Mouse (Mus musculus) CH12F3 (cell line): ENCODE measurements around the gene Btg4.
"Not testable (repeated sequence)": the region's sequence is repeated elsewhere in the genome, so short reads cannot be mapped to it uniquely, and the experiment has no call there.

Experiments used
- in situ Hi-C: fragments of 300-500 bp; cut with MboI; formaldehyde crosslinking; loops from 2 replicates; pipeline ENCODE4 v1.14.3; 2020; ENCODE audit warnings: low sequenced_read_pairs

The Btg4 gene

GRCm38 (mm10) chr9:51076979-51077315 is 16.2 kb downstream of the Btg4 start, which contains the start of gene Layn:
Gene Layn, minus strand, starts transcription at chr9:51077094.
- in situ Hi-C loops = no loop called here

- in situ Hi-C loops = no loop called here
These were observed 20.9 kb downstream of the Btg4 start for GRCm38 (mm10) chr9:51081614-51082013.

GRCm38 (mm10) chr9:51093697-51094096 is 33.0 kb downstream of the Btg4 start:
- in situ Hi-C loops = no loop called here

- in situ Hi-C loops = no loop called here
These were observed 35.6 kb downstream of the Btg4 start for GRCm38 (mm10) chr9:51096306-51096705.

GRCm38 (mm10) chr9:51101756-51102425 is 41.2 kb downstream of the Btg4 start, which contains the start of gene 4833427G06Rik:
Gene 4833427G06Rik, minus strand, starts transcription at chr9:51102078.
- in situ Hi-C loops = no loop called here

GRCm38 (mm10) chr9:51102963-51103807 is 42.5 kb downstream of the Btg4 start:
- in situ Hi-C loops = no loop called here

GRCm38 (mm10) chr9:51103808-51104514 is 43.3 kb downstream of the Btg4 start:
- in situ Hi-C loops = no loop called here

GRCm38 (mm10) chr9:51105751-51106150 is 45.0 kb downstream of the Btg4 start:
- in situ Hi-C loops = no loop called here

GRCm38 (mm10) chr9:51114767-51115166 is 54.1 kb downstream of the Btg4 start:
- in situ Hi-C loops = no loop called here

- in situ Hi-C loops = no loop called here
These were observed 76.3 kb downstream of the Btg4 start for GRCm38 (mm10) chr9:51136985-51137384.

GRCm38 (mm10) chr9:51137432-51137831 is 76.7 kb downstream of the Btg4 start:
- in situ Hi-C loops = no loop called here

- in situ Hi-C loops = no loop called here
These were observed 77.1 kb downstream of the Btg4 start for GRCm38 (mm10) chr9:51137836-51138235.

- in situ Hi-C loops = no loop called here
These were observed 77.6 kb downstream of the Btg4 start for GRCm38 (mm10) chr9:51138301-51138700.

- in situ Hi-C loops = not testable (repeated sequence)
These were observed 78.7 kb downstream of the Btg4 start for GRCm38 (mm10) chr9:51139401-51139800.

GRCm38 (mm10) chr9:51140711-51141110 is 80.0 kb downstream of the Btg4 start:
- in situ Hi-C loops = no loop called here

GRCm38 (mm10) chr9:51143437-51143836 is 82.7 kb downstream of the Btg4 start:
- in situ Hi-C loops = no loop called here

- in situ Hi-C loops = no loop called here
These were observed 83.5 kb downstream of the Btg4 start for GRCm38 (mm10) chr9:51144218-51144617.

- in situ Hi-C loops = no loop called here
These were observed 85.8 kb downstream of the Btg4 start for GRCm38 (mm10) chr9:51146496-51146895.

- in situ Hi-C loops = no loop called here
These were observed 86.6 kb downstream of the Btg4 start for GRCm38 (mm10) chr9:51147294-51147693.

GRCm38 (mm10) chr9:51152079-51152752 is 91.5 kb downstream of the Btg4 start:
- in situ Hi-C loops = no loop called here
